Mouse (Mus musculus) limb, embryonic 14.5 days (tissue): ENCODE data around the gene Cct3. TPM values are rescaled to one million over a fixed set of nuclear protein-coding genes. Genes with fewer than 3 reads are reported as not detected.

Source experiments
- ATAC-seq: fragments of 200-750 bp; cut with Nextera tagmentation; 2 replicates; pipeline ENCODE4 v1.8.0; 2017; ENCODE audit warnings: low read depth, moderate number of reproducible peaks, moderate TSS enrichment; ENCODE audit not compliant: low FRiP score
- DNase-seq: peaks from one replicate; pipeline ENCODE4 v3.0.0-alpha.2; 2015; ENCODE audit warnings: low spot score
- H3K27ac ChIP-seq: fragments of 300-500 bp; sonication (generic); replicated peaks from 2 replicates; pipeline ENCODE4 v1.5.1; 2014; ENCODE audit warnings: low read depth, mild to moderate bottlenecking, low read length, moderate library complexity, mixed read lengths
- H3K27me3 ChIP-seq: fragments of 300-500 bp; sonication (generic); 2 replicates; pipeline ENCODE4 v1.6.1; 2014; ENCODE audit warnings: low read length, mixed read lengths; ENCODE audit not compliant: control insufficient read depth, insufficient read depth
- H3K36me3 ChIP-seq: fragments of 300-500 bp; sonication (generic); 2 replicates; pipeline ENCODE4 v1.6.1; 2014; ENCODE audit warnings: mild to moderate bottlenecking, low read length, moderate library complexity, mixed read lengths; ENCODE audit not compliant: control insufficient read depth, insufficient read depth
- H3K4me1 ChIP-seq: fragments of 300-500 bp; sonication (generic); 2 replicates; pipeline ENCODE4 v1.6.1; 2014; ENCODE audit warnings: antibody characterized with exemption, low read length, mixed read lengths; ENCODE audit not compliant: control insufficient read depth, insufficient read depth
- H3K4me2 ChIP-seq: fragments of 300-500 bp; sonication (generic); replicated peaks from 2 replicates; pipeline ENCODE4 v1.6.1; 2014; ENCODE audit warnings: low read depth, mild to moderate bottlenecking, low read length, moderate library complexity; ENCODE audit not compliant: severe bottlenecking
- H3K4me3 ChIP-seq: fragments of 300-500 bp; sonication (generic); replicated peaks from 2 replicates; pipeline ENCODE4 v1.5.1; 2014; ENCODE audit warnings: low read length
- H3K9ac ChIP-seq: fragments of 300-500 bp; sonication (generic); 2 replicates; pipeline ENCODE4 v1.6.1; 2014; ENCODE audit warnings: mild to moderate bottlenecking, low read depth, low read length, moderate library complexity; ENCODE audit not compliant: severe bottlenecking
- H3K9me3 ChIP-seq: fragments of 300-500 bp; sonication (generic); 2 replicates; pipeline ENCODE4 v1.6.1; 2016; ENCODE audit warnings: low read length; ENCODE audit not compliant: control insufficient read depth
- POLR2A ChIP-seq: fragments of 200-500 bp; IDR thresholded peaks from 2 replicates; pipeline ENCODE4 v1.8.0; 2012; ENCODE audit warnings: inconsistent platforms, mild to moderate bottlenecking, moderate library complexity, borderline replicate concordance; ENCODE audit not compliant: insufficient read depth, insufficient read length; ENCODE audit errors: extremely low read depth
- WGBS: fragments of 180-500 bp; shearing (Covaris S2); extraction: QIAGEN DNeasy Blood & Tissue Kit; methylation state at CpG from one replicate; pipeline ENCODE4 v1.1.7; 2014; 5-methylcytosine and 5-hydroxymethylcytosine counted together
- polyA plus RNA-seq, 2 experiments: library from polyadenylated mRNA; depleted of rRNA in 1 of 2; stranded (reverse) in 1 of 2; unstranded in 1 of 2; fragments of >200 nt; fragmentation: Nextera tagmentation in 1 of 2; extraction: Ambion mirVana in 1 of 2; gene quantifications; 2 replicates each; pipeline versions ENCODE4 v1.2.1 to v1.2.3; 2012 to 2014

The Cct3 gene
- polyA plus RNA-seq (2012; rRNA removed) (285 and 326 TPM in 2 replicates), polyA plus RNA-seq (2014; fragmentation: Nextera tagmentation; extraction: Ambion mirVana) (476 and 516 TPM in 2 replicates)

DNA sequence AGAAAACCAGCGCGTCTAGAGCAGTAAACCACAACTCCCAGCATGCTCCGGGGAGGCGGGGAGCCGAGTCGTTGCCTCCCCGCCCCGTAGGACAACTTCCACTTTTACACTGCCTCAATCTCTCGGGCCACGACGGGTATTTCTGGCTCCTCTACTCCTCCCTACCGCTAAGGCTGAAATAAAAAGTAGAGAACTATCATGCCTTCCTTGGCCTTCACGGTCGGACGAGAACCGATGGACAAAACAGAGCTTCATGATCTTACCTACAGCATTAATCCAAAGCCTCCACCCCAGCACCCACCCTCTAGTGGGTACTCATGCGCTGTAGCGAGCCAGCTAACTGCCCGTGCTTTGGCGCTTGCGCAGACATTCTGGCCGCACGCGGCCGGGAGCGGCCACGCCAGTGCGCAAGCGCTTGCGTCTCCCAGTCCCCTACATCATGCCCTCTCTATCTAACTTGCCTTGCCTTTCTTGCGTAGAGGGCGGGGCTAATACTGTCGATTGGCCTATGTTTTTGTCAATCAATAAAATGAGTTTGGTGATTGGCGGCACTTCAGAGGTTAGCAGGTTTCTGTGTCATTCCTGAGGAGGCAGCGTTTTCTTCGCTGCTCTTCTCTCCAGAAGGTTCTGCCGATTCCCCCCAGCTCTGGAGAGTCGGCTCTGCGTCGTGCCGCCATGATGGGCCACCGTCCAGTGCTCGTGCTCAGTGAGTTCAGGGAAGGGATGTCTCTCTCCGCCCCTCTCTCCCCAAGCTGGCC, at the start of gene Cct3, which contains the start of gene Tsacc:
TSS of gene Cct3 (plus strand) at position 556 of the 758 bp plus-strand sequence.
TSS of gene Tsacc (minus strand) at position 439 of the 758 bp plus-strand sequence.
- H3K4me3 ChIP-seq: peak within 1 kb of the TSS; percentile 80
- no peaks in the 10 kb centered on the region for H3K9me3 ChIP-seq
- DNase-seq (peak; percentile 98), ATAC-seq (peak; percentile 98)
- H3K27me3 ChIP-seq: no peaks in the 10 kb centered on the region
- H3K36me3 ChIP-seq: peaks cover 26% of the 10 kb centered on the region
- peaks cover 12% of the 10 kb centered on the region for H3K4me1 ChIP-seq
- H3K27ac ChIP-seq: peak within 1 kb of the TSS; percentile 86
- peak; percentile 79; the same call in 1 of the 2 replicates for TF ChIP-seq POLR2A
- peak within 1 kb of the TSS; percentile 70 for H3K4me2 ChIP-seq
- peak within 1 kb of the TSS; percentile 84 for H3K9ac ChIP-seq
- under 1% methylated on average over 44 of the region's 44 CpGs for WGBS

- DNase-seq (no peak), ATAC-seq (no peak)
- no peak overlapping the region for H3K4me3 ChIP-seq
- no peak overlapping the region for H3K9ac ChIP-seq
- no peak overlapping the region for H3K4me2 ChIP-seq
- no peak overlapping the region for H3K27ac ChIP-seq
- 46% methylated on average over 9 of the region's 9 CpGs for WGBS
- no peaks in the 10 kb centered on the region for H3K36me3 ChIP-seq
- H3K4me1 ChIP-seq: no peaks in the 10 kb centered on the region
- no peak for TF ChIP-seq POLR2A
- H3K9me3 ChIP-seq: no peaks in the 10 kb centered on the region
- peaks cover 4% of the 10 kb centered on the region; the same call in 1 of the 2 replicates for H3K27me3 ChIP-seq
These were observed 49.2 kb upstream of the Cct3 start for GRCm38 (mm10) chr3:88247666-88248065.

DNA sequence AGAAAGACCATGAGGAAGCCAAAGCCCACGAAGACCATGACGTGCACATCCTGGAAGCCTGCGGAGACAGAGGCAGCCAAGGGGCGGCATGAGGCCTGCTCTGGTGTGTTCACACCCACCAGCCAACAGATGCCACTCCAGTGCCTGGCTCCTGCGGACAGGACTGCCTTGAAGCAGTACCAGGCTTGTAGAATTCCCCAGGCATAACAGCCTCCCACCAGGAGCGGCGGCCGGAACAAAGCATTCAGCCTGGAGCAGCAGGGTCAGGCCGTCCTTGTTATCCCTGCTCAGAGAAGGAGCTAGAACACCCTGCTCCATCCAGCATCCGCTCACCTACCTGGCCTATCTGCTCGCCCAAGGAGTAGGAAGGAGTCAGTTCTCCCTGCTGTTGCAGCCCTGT, 48.5 kb upstream of the Cct3 start:
- no peaks in the 10 kb centered on the region for H3K4me1 ChIP-seq
- H3K27me3 ChIP-seq: peaks cover 8% of the 10 kb centered on the region
- ATAC-seq (no peak), DNase-seq (no peak)
- 74% methylated on average over 11 of the region's 11 CpGs for WGBS
- no peak overlapping the region for H3K4me2 ChIP-seq
- H3K36me3 ChIP-seq: no peaks in the 10 kb centered on the region
- no peak overlapping the region for H3K9ac ChIP-seq
- TF ChIP-seq POLR2A: no peak
- no peak overlapping the region for H3K4me3 ChIP-seq
- H3K27ac ChIP-seq: no peak overlapping the region
- no peaks in the 10 kb centered on the region for H3K9me3 ChIP-seq

- no peak for ATAC-seq
- no peak overlapping the region for H3K4me2 ChIP-seq
- H3K4me3 ChIP-seq: no peak overlapping the region
- TF ChIP-seq POLR2A: no peak
- 50% methylated on average over 6 of the region's 6 CpGs for WGBS
- H3K4me1 ChIP-seq: no peaks in the 10 kb centered on the region
- no peak overlapping the region for H3K9ac ChIP-seq
- H3K27ac ChIP-seq: no peak overlapping the region
- H3K36me3 ChIP-seq: no peaks in the 10 kb centered on the region
- no peaks in the 10 kb centered on the region for H3K9me3 ChIP-seq
- peaks cover 26% of the 10 kb centered on the region for H3K27me3 ChIP-seq
- DNase-seq: no peak
These were observed 44.2 kb upstream of the Cct3 start for GRCm38 (mm10) chr3:88252739-88253138.

DNA sequence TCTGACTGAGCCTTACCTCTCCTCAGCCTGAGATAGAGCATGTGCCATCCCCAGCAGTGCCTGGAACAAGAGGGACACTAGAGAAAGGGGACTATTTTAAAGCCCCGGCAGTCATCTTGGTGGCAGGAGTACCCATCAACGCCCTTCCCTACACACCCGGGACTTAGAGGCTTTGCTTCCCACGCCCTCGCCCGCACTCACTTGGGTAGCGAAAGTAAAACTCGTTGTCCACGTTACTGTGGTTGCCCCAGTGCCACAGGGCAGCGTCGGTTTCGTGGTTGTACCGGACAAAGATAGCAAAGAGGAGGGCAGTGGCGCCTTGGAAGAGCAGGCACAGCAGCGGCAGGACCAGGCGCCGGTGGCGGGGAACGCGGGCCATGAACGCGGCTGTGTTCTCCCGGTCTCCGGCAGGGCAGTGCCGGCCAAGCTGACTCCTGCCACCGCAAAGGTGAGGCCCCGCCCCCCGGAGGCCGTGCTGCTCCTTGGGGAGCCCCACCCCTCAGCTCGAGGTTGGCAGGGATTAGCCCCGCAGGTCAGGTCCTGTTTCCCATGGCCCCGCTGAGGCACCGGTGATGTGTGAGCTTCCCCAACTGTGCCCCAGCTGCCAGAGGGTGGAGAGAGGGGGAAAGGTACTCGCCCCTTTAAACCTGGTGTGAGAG, 42.5 kb upstream of the Cct3 start, which contains the start of gene Rhbg:
TSS of gene Rhbg (minus strand) at position 442 of the 659 bp plus-strand sequence.
- TF ChIP-seq POLR2A: no peak
- Histone ChIP-seq H3K4me3 (peak within 1 kb of the TSS; percentile 36), H3K4me2 (peak within 1 kb of the TSS; percentile 64), H3K4me1 (no peaks in the 10 kb centered on the region), H3K27ac (no peak within 1 kb of the TSS), H3K36me3 (no peaks in the 10 kb centered on the region), H3K9ac (peak within 1 kb of the TSS; percentile 42; the same call in 1 of the 2 replicates), H3K9me3 (no peaks in the 10 kb centered on the region), H3K27me3 (peaks cover 26% of the 10 kb centered on the region)
- under 1% methylated on average over 34 of the region's 34 CpGs for WGBS
- ATAC-seq: no peak
- no peak for DNase-seq
